Mouse (Mus musculus): Measurements from ENCODE around the gene Prlr.

Prlr gene

DNA sequence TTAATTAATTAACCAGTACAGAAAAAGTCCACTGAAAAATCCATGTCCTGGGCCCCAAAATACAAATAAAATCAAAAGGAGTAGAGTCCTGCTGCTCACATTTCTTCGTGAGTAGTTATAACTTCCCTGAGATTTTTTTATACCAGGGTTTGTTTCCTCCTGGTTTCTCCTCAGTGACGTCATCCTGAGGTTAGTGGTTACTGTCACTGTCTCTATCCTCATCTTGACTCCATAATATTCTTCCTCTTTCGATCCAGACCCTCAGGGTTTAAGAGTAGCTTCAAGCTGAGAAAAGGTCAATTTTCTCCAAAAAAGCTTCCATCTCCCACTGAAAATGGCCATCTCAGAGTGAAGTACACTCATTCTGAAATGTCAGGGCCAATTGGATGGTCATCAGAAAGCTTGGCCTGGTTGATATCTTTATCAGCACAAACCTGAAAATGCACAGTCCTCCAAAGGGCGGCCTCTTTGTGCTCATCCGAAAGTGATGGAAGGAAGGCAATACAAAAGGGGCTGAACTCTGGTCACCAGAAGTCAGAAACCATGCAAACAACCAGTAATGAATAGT lies 63.3 kb downstream of the Prlr start:
- H3K9me3 ChIP-seq (ENCODE audit: low read length) = no peaks in the 10 kb centered on the region

DNA sequence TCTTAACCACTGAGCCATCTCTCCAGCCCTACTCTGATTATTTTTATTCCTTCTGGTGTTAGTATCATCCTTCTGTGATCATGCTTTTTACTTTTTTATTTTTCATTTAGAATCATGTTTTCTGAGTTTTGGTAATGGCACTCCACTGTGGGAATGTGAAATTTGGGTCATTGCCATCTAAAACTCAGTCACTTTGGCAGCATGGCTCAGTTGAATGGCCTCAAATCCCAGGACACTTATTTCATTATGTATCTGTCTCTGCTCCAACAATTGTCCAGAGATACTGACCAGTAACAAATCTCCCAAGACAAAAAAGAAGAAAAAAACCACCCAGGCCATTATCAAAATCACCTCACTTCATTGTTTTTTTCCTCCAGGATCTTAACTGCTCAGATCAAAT lies 65.2 kb downstream of the Prlr start:
- Histone ChIP-seq H3K36me3 (ENCODE audit: insufficient read depth, low read length) (no peaks in the 10 kb centered on the region), H3K4me1 (replicated peaks; ENCODE audit: low read depth, low read length) (no peaks in the 10 kb centered on the region), H3K4me3 (replicated peaks; ENCODE audit: low read length) (no peak overlapping the region), H3K27me3 (ENCODE audit: insufficient read depth, low read length) (no peaks in the 10 kb centered on the region), H3K9me3 (ENCODE audit: low read length) (no peaks in the 10 kb centered on the region)
- no peak for TF ChIP-seq NANOG (IDR thresholded peaks at IDR 0.05; ENCODE audit: borderline replicate concordance, low read length)

More for the DNA sequence above, 63.3 kb downstream of the Prlr start:
- no peaks in the 10 kb centered on the region for H3K4me1 ChIP-seq (replicated peaks; ENCODE audit: low read depth, low read length)
- TF ChIP-seq NANOG (IDR thresholded peaks at IDR 0.05; ENCODE audit: borderline replicate concordance, low read length) (no peak), CTCF (conservative IDR thresholded peaks at IDR 0.05; ENCODE audit: low read length) (no peak), POU5F1 (IDR thresholded peaks at IDR 0.05; ENCODE audit: borderline replicate concordance, low read length) (no peak)
- no peaks in the 10 kb centered on the region for H3K36me3 ChIP-seq (ENCODE audit: insufficient read depth, low read length)
- no peak overlapping the region for H3K4me3 ChIP-seq (replicated peaks; ENCODE audit: low read length)
- no peaks in the 10 kb centered on the region for H3K27me3 ChIP-seq (ENCODE audit: insufficient read depth, low read length)

DNA sequence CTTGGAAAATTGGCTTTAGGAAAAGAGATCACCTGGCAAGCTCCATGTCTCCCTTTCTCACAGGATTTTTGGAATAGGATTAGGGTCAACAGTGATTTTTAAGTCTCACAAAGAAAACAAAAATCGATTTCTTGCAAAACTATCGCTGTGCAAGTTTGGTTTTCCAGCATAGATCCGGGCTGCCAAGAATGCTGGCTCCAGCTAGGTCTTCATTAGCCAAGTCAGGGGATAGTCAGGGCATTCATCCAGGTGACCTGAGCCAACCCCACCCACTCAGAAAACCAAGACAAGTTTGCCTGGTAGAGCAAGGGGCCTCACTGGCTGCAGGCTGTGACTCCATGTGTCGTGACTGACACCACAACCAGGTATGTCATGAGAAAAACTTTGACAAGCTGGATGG lies 72.2 kb downstream of the Prlr start:
- Histone ChIP-seq H3K4me3 (replicated peaks; ENCODE audit: low read length) (no peak overlapping the region), H3K36me3 (ENCODE audit: insufficient read depth, low read length) (no peaks in the 10 kb centered on the region), H3K4me1 (replicated peaks; ENCODE audit: low read depth, low read length) (no peaks in the 10 kb centered on the region), H3K9me3 (ENCODE audit: low read length) (no peaks in the 10 kb centered on the region), H3K27me3 (ENCODE audit: insufficient read depth, low read length) (no peaks in the 10 kb centered on the region)
- TF ChIP-seq NANOG (IDR thresholded peaks at IDR 0.05; ENCODE audit: borderline replicate concordance, low read length) (no peak), CTCF (conservative IDR thresholded peaks at IDR 0.05; ENCODE audit: low read length) (no peak), POU5F1 (IDR thresholded peaks at IDR 0.05; ENCODE audit: borderline replicate concordance, low read length) (no peak)

DNA sequence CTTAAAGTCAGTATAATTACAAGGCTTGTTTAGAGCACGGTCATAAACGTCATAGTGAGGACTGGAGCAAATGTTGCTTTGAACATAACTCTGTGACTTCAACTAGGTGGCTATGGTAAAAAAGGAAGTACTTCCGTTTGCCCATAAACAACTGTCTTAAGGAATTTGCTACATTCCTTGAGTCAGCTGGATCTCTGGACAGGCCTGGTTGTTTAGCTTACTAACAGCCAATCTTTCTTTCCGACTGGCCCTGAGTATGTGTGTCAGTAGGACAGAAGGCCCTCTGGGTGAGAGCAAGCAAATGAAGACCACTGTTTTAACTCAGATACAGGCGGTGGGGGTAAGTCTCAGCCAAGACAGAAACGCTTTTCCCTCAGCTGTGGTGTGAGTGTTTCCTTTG lies 73.7 kb downstream of the Prlr start:
- Histone ChIP-seq H3K4me3 (replicated peaks; ENCODE audit: low read length) (no peak overlapping the region), H3K9me3 (ENCODE audit: low read length) (no peaks in the 10 kb centered on the region), H3K36me3 (ENCODE audit: insufficient read depth, low read length) (no peaks in the 10 kb centered on the region), H3K27me3 (ENCODE audit: insufficient read depth, low read length) (no peaks in the 10 kb centered on the region), H3K4me1 (replicated peaks; ENCODE audit: low read depth, low read length) (no peaks in the 10 kb centered on the region)
- TF ChIP-seq NANOG (IDR thresholded peaks at IDR 0.05; ENCODE audit: borderline replicate concordance, low read length) (no peak), POU5F1 (IDR thresholded peaks at IDR 0.05; ENCODE audit: borderline replicate concordance, low read length) (no peak), CTCF (conservative IDR thresholded peaks at IDR 0.05; ENCODE audit: low read length) (no peak)

DNA sequence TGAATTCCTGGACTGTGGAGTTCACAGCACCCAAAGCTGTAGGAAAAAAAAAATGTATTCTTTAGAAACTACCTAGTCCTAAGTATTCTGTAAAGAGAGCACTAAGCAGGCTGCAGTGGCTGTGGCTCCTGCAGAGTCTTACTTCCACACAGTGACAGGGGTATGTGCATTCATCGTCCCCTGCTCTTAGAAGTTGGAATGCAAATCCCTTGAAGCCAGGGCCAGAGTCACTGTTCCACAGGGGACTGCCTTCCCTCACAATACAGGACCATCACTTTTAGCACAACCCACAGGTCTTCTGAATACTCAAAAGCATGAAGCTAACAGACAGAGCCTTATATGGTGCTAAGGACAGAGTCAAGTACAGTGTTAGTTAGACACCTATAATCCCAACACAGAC lies 75.5 kb downstream of the Prlr start:
- Histone ChIP-seq H3K27me3 (ENCODE audit: insufficient read depth, low read length) (no peaks in the 10 kb centered on the region), H3K9me3 (ENCODE audit: low read length) (no peaks in the 10 kb centered on the region)
- TF ChIP-seq POU5F1 (IDR thresholded peaks at IDR 0.05; ENCODE audit: borderline replicate concordance, low read length) = no peak

DNA sequence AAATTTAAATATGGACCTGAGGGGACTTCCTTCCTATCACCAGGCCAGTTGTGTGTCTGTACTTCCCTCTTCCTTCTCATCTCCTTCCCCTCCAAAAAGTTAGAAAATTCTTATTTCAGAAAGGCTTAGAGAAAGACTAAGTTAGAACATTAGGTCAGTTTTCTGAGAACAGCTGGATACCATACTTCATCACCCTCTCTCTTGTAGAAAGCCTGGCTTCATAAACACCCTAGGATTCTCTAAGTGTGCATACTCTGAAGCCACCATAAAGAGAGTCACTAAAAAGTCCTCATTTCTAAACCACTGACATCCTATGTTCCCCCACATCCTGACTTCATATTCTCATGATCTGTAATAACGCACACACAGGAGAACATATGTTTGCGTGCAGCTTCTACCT lies 85.2 kb downstream of the Prlr start:
- no peak overlapping the region for H3K4me3 ChIP-seq (replicated peaks; ENCODE audit: low read length)
- H3K27me3 ChIP-seq (ENCODE audit: insufficient read depth, low read length) = no peaks in the 10 kb centered on the region
- peaks cover 3% of the 10 kb centered on the region; the same call in 1 of the 2 replicates for H3K9me3 ChIP-seq (ENCODE audit: low read length)
- no peak for TF ChIP-seq NANOG (IDR thresholded peaks at IDR 0.05; ENCODE audit: borderline replicate concordance, low read length)
- TF ChIP-seq POU5F1 (IDR thresholded peaks at IDR 0.05; ENCODE audit: borderline replicate concordance, low read length) = no peak
- no peak for TF ChIP-seq CTCF (conservative IDR thresholded peaks at IDR 0.05; ENCODE audit: low read length)
- no peaks in the 10 kb centered on the region for H3K4me1 ChIP-seq (replicated peaks; ENCODE audit: low read depth, low read length)
- no peaks in the 10 kb centered on the region for H3K36me3 ChIP-seq (ENCODE audit: insufficient read depth, low read length)

More for the DNA sequence above, 75.5 kb downstream of the Prlr start:
- no peaks in the 10 kb centered on the region for H3K36me3 ChIP-seq (ENCODE audit: insufficient read depth, low read length)
- no peak overlapping the region for H3K4me3 ChIP-seq (replicated peaks; ENCODE audit: low read length)
- no peaks in the 10 kb centered on the region for H3K4me1 ChIP-seq (replicated peaks; ENCODE audit: low read depth, low read length)

DNA sequence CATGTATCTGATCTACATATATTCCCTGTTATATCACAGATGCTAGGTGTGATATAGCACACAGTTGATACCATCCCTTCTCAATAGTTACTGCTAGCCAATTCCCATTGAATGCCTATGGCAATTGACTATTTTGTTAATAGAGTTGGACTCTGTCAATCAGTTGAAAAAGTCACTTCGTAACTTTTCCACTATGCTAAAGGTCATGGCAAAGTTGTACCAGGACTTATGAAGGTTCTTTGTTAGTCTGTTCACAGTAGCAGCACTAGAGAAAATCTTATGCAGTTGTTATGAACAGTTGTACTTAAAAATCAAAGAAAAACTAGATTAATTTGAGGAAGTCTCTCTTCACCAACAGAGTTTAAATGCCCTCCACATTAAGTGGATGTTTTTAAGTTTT lies 85.6 kb downstream of the Prlr start:
- H3K27me3 ChIP-seq (ENCODE audit: insufficient read depth, low read length) = no peaks in the 10 kb centered on the region
- TF ChIP-seq NANOG (IDR thresholded peaks at IDR 0.05; ENCODE audit: borderline replicate concordance, low read length) (no peak), CTCF (conservative IDR thresholded peaks at IDR 0.05; ENCODE audit: low read length) (no peak), POU5F1 (IDR thresholded peaks at IDR 0.05; ENCODE audit: borderline replicate concordance, low read length) (no peak)
- no peak overlapping the region for H3K4me3 ChIP-seq (replicated peaks; ENCODE audit: low read length)
- H3K9me3 ChIP-seq (ENCODE audit: low read length) = peaks cover 3% of the 10 kb centered on the region; the same call in 1 of the 2 replicates
- no peaks in the 10 kb centered on the region for H3K36me3 ChIP-seq (ENCODE audit: insufficient read depth, low read length)
- no peaks in the 10 kb centered on the region for H3K4me1 ChIP-seq (replicated peaks; ENCODE audit: low read depth, low read length)

DNA sequence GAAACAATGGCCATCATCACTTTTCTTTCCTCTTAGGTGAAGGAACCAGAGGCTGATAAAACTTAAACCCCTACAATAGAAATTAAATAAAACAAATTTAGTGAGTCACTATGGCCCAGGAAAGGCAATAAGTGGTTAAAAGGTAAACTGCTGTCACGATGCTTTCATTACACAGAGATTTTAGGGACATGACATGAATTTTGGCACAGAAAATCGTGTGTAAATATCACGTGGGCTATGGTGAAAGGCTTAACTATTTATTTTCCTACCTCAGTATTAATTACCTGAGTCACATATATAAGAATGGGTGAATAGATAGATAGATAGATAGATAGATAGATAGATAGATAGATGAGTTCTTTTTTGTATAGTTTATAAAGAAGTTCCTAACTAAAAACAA lies 86.4 kb downstream of the Prlr start:
- Histone ChIP-seq H3K4me1 (replicated peaks; ENCODE audit: low read depth, low read length) (no peaks in the 10 kb centered on the region), H3K4me3 (replicated peaks; ENCODE audit: low read length) (no peak overlapping the region), H3K27me3 (ENCODE audit: insufficient read depth, low read length) (no peaks in the 10 kb centered on the region), H3K9me3 (ENCODE audit: low read length) (peaks cover 3% of the 10 kb centered on the region; the same call in 1 of the 2 replicates), H3K36me3 (ENCODE audit: insufficient read depth, low read length) (no peaks in the 10 kb centered on the region)
- TF ChIP-seq POU5F1 (IDR thresholded peaks at IDR 0.05; ENCODE audit: borderline replicate concordance, low read length) (no peak), NANOG (IDR thresholded peaks at IDR 0.05; ENCODE audit: borderline replicate concordance, low read length) (no peak), CTCF (conservative IDR thresholded peaks at IDR 0.05; ENCODE audit: low read length) (no peak)

DNA sequence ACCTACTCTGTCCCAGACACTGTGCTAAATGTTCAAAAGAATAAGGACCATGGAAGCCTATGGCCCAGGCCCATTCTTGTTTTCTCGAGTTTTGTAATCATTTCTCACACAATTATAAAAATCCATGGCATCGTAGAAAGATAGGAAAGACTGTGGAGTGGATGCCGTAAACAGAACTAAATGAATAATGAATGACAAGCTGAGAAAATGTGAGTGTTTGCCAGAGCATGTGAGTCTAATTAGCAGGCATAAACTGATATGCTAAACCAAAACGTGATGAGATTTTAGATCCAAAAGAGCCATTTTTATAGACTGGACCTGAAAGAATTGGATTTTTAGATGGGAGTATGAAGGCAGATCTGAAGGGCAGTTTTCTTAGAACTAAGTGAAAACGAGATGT lies 87.8 kb downstream of the Prlr start:
- peaks cover 3% of the 10 kb centered on the region; the same call in 1 of the 2 replicates for H3K9me3 ChIP-seq (ENCODE audit: low read length)
- no peaks in the 10 kb centered on the region for H3K4me1 ChIP-seq (replicated peaks; ENCODE audit: low read depth, low read length)
- no peaks in the 10 kb centered on the region for H3K27me3 ChIP-seq (ENCODE audit: insufficient read depth, low read length)
- no peaks in the 10 kb centered on the region for H3K36me3 ChIP-seq (ENCODE audit: insufficient read depth, low read length)
- H3K4me3 ChIP-seq (replicated peaks; ENCODE audit: low read length) = no peak overlapping the region
- TF ChIP-seq CTCF (conservative IDR thresholded peaks at IDR 0.05; ENCODE audit: low read length) (no peak), NANOG (IDR thresholded peaks at IDR 0.05; ENCODE audit: borderline replicate concordance, low read length) (no peak), POU5F1 (IDR thresholded peaks at IDR 0.05; ENCODE audit: borderline replicate concordance, low read length) (no peak)
